Mouse (Mus musculus) hindlimb bud, embryonic 11.5 days (tissue): ENCODE results near the gene Elk3.

Source experiments
- DNase-seq: peaks from one replicate; pipeline ENCODE4 v3.0.0-alpha.2; 2012; ENCODE audit warnings: low read depth, low spot score; ENCODE audit errors: extremely low spot score

Elk3 gene

GRCm38 (mm10) chr10:93297774-93298173, 13.2 kb downstream of the Elk3 start:
- DNase-seq = no peak

- DNase-seq = no peak
These were observed 16.3 kb downstream of the Elk3 start for GRCm38 (mm10) chr10:93294547-93295219.

GRCm38 (mm10) chr10:93293621-93294020, 17.3 kb downstream of the Elk3 start:
- no peak for DNase-seq

DNA sequence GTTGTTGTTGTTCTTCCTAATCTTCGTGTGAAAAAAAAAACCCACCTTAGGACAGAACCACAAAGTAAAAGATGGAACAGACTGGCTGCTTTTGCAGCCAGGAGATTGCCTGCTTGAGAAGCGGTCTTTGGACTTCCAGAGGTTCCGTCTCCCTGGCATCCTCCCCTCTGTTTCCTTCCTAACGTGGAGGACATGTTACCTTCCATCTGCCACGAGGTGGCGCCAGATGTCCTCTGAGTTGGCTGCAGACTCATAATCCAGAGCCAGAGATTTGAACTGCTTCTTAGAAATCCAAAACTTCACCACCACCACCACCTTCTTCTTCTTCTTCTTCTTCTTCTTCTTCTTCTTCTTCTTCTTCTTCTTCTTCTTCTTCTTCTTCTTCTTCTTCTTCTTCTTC, 19.1 kb downstream of the Elk3 start:
- peak; percentile 73 for DNase-seq

DNA sequence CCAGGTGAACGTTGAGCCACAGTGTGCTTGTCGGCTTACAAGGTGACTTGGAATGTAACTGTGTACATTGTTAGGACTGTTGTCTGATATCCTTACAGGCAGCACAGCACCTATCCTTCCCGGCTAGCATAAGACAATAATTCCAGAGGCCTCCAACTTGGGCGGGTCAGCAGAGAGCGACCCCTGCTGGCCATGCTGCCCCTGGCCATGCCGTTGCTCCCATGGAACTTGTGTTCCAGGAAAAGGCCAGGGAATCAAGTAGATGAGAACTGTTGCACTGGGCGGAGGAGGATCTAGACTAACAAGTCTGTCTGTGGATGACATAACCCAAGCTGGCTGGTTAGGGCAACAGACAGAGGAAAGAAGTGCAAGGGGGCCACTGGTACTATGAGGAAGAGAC, 19.6 kb downstream of the Elk3 start:
- DNase-seq = no peak

GRCm38 (mm10) chr10:93289404-93289803, 21.5 kb downstream of the Elk3 start:
- DNase-seq = no peak

GRCm38 (mm10) chr10:93288336-93288735, 22.6 kb downstream of the Elk3 start:
- DNase-seq = no peak

GRCm38 (mm10) chr10:93287551-93288145, 23.3 kb downstream of the Elk3 start:
- no peak for DNase-seq

- DNase-seq = no peak
These were observed 25.4 kb downstream of the Elk3 start for GRCm38 (mm10) chr10:93285489-93285888.

GRCm38 (mm10) chr10:93283258-93283657, 27.7 kb downstream of the Elk3 start:
- no peak for DNase-seq

DNA sequence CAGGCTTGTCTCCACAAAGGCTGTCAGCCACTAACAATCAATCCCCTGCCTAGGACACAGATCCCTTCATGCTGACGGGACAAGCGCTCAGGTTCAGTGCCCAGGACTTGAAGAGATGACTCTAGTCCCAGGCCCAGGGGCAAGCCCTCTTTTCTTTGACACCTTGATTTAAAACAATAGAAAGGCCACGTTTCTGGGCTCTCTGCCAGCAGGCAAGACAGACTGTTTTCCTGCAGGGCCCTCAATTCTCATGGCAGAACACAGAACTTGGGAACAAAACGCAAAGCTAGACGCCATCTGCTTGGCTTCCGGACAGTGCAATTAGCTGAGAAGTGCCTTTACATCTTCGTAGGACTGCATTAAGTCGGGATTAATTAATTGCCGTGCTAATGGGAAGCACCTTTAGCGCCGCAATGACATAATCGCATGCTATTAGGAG, 28.4 kb downstream of the Elk3 start:
- no peak for DNase-seq

GRCm38 (mm10) chr10:93281092-93281491, 29.8 kb downstream of the Elk3 start:
- no peak for DNase-seq

DNA sequence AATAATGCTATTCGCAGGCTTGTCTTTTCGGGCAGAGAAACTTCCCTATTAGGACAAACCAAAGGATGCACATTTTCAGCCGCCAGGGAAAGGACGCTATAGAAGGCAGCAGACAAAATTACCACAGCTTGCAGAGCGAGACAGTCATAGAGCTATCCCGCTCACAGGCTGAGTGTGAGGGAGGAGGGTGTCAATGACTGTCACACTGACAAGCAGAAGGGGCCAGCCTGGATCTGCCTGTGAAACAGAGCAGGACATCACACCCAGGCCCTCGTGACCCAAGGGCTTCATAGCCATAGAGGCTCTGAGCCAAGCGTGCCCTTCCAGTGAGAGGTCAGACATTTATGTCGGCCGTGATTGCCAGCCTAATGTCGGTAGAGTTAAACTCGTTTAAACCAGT, 30.3 kb downstream of the Elk3 start:
- no peak for DNase-seq

GRCm38 (mm10) chr10:93279062-93279461, 31.9 kb downstream of the Elk3 start:
- DNase-seq = no peak

DNA sequence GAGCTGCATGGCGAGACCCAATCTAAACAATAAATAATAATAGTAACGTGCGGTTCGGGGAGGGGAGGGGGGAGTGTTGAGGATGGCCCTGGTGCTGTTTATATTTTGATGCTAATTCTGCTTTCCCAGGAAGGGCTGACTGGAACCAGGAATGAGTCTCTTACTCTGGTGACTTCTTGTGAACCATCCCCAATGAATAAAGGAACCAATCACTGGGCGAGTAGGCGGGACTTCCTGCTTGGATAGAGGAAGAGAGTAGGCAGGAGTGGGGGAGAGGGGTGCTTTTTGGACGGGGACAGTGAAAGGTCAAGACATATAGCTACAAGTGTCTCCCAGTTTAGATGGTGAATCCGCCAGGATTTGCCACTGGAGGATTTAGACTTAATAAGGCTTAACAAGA, 32.6 kb downstream of the Elk3 start:
- no peak for DNase-seq

DNA sequence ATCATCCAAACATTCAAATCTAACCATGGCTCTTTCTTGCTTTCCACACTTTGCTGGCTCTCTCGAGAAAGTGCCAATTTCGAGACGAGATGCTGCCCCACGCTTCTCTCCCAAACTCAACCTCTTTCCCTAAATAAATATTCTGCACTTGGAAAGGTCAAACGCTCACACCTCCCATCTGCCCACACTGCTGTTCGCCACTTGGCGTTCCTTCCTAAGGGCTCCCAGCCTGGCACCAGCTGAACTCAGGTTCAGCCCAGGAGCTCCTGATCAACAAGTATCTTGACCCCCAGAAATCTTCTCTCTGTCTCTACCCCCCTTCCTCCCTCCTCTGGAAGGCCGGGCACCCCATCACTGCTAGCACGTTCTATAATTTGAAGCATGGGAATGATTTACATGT, 34.1 kb downstream of the Elk3 start:
- DNase-seq = no peak

DNA sequence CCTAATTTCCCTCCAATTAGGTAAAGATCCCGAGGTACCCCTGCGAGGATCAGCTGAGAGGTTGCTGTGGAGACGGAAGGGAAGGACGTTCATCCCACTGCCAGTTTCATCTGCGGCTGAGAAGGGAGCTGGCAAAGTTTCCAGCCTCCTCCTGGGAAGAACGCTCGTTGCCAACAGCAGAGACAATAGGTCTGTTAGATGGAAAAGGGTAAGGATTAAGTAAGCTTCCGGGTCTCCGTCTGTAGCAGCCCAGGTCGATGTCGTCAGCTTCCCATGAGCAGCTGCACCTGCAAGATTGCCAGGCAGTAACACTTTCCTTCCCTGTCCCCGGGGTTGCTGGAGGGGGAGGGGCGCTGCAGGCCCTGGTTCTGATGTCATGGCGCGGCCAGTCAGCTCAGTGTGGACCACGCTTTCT, 34.6 kb downstream of the Elk3 start:
- no peak for DNase-seq

GRCm38 (mm10) chr10:93275212-93276136, 35.5 kb downstream of the Elk3 start:
- no peak for DNase-seq

- DNase-seq = no peak
These were observed 36.6 kb downstream of the Elk3 start for GRCm38 (mm10) chr10:93274277-93274696.

DNA sequence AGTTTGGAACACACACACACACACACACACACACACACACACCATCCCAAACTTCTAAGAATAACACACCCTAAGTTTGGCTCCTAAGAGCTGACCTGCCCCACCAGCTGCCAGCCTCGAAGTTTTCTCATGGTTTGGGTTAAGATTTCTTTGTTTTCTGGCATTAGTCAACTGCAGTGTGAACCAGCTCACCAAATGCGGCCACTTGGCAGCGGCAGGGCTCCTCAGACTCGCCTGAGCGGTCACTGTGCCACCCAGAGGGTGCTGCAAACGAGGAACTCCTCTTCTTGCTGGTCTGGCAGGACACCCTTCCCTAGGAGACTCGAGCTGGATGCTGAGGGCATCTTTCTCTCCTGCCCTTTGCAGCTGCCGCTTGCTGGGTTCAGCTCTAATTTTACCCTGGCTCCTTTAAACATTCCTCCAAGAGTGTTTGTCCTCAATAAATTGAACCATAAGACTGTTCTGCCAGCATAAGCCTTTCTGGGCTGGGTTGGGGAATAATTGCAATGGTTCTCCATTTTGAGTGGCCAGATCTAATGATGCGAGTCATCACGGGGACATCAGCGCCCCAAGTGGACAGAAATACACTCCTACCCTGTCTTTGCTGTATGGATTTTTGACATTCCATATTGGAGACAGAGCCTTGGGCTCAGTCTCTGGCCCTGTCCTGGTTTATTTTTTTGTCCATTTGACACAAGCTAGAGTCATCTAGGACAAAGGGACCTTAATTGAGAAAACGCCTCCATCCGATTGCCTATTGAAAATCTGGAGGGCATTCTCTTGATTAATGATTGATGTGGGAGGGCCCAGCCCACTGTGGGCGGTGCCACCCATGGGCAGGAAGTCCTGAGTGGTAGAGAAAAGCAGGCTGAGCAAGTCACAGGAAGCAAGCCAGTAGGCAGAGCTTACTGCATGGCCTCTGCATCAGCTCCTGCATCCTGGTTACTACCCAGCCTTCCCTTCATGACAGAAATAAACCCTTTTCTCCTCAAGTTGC, 37.7 kb downstream of the Elk3 start:
- no peak for DNase-seq

- DNase-seq = no peak
These were observed 39.1 kb downstream of the Elk3 start for GRCm38 (mm10) chr10:93271831-93272230.
